Mouse (Mus musculus) thymus, postnatal 4 days (tissue): ENCODE measurements around the gene Rgs12.
A peak's percentile ranks its signal among the peaks of the same experiment; 100 is the strongest.

Source experiments
- DNase-seq: peaks from one replicate; pipeline ENCODE4 v3.0.0; 2021

Rgs12 gene

DNA sequence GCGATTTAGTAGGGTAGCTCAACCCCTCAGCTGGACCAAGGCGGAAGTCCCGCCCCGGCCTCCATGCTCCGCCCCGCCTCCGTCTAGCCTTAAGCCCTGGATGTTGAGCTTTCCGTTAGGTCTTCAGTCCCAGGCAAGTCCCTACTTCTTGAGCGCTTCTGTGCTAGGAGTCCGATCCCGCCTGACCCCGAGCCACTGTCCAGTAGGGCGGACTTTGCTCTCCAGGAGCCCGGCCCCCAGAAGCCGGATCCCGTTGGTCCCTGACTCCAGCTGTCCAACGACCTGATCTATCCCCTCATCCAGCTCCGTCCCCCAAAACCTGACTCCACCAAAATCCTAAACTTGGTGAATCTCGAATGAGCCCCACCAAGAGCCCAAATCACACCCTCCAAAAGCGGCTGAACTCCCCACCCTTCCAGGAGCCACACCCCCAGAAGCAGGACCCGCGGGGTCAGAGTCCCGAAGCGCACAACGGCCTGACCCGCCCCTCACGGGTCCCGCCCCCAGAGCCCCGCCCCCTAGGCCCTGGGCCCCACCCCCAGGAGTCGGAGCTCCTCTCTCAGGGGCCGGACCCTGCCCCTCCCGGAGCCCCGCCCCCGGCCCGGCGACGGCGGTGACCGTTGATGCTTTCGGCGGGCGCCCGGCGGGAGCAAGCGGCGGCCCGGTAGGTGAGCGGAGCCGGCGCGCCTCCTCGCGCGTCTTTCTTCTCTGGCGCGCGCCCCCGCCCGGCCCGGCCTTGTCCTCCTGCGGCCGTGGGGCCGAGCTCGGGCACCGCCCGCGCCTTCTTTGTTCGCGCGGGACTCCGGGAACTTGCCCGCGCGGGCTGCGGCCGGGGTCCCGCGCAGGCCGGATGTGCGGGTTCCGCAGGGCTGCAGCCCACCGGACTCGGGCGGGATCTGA lies at the start of gene Rgs12:
Rgs12 (plus strand) TSS at position 585 of the 900 bp plus-strand sequence.
- peak; percentile 89 for DNase-seq

DNA sequence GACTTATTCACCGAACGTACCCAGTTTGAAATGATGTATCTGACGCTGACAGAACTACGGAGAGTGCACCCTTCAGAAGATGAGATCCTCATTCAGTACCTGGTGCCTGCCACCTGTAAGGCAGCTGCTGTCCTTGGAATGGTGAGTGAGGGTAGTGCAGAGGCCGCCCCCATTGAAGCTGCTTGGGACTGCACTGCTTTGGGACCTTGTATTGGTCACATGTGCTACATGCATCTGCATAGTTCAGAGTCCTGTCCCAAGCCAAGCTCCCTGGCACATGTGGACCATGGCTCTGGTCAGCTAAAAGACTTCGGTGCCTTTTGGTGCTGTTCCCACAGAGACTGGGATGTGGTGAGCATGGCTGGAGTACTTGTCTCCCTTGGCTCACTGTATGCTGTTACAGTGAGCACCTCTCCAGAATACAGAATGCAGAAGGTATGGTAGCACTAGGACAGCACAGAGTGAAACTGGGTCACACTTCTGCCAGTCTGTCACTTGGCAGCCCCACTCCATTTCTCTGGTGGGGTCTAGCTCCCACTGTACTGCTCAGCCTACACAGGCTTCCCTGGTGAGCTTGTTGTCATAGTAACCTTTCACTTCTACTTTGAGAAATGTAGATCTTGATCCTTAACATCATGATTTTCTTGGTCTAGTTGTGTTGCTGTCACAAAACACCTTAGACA lies 49.3 kb upstream of the Rgs12 start:
- no peak for DNase-seq

DNA sequence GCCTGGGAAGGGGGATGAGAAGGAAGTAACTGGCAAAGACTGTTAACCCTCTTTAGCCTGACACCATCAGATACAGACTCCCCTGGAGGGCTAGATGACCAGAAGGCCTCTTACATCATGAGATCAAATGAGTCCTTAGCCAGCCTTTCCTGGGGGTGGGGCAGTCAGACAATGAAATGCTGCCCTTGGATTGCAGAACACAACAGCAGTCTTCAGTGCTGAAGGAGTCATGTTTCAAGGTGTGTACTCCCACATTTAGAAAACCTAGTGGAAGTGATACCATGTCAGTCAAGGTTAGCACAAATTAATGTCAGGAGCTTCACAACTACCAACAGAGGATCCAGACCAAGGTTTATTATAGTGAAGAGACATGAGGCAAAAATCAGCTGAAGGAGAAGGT lies 46.9 kb upstream of the Rgs12 start:
- no peak for DNase-seq

DNA sequence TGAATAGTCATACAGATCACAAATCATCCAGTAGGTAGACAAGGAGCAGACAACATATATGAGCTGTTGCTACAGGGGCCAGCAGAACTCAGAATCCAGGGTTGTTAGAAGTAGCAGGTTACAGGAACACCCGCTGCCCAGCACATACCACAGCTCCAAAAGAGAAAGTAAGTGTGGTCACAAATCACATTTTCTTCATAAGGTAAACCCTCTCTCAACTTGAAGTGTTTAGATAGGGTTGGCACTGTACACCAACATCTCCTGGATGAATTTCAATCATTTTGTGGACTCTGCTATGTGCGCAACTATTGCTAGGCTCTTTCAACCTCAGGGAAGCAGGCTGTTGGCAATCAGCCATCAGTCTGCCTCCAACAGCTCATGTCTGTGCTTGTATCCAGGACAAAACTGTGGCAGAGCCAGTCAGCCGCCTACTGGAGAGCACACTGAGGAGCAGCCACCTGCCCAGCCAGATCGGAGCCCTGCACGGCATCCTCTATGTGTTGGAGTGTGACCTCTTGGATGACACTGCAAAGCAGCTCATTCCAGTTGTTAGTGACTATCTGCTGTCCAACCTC lies 46.3 kb upstream of the Rgs12 start:
- DNase-seq = no peak

DNA sequence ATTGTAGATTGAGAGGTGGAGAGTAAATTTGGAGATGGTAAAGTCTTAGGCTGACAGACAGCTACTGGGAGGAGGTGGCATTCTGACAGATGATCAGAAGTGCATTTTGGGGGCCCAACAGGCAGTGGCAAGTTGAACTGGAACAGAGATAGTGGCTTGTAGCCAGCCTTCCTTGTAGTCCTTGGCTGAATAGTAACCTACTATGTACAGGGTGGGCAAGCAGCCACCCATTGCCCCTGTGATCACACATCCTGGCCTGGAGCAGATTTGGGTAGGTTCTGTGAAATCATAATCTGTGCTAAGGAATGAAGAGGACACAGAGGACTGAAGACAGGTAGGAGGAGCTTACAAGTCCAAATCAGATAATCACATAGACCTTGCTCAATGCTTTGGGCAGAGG lies 44.8 kb upstream of the Rgs12 start:
- no peak for DNase-seq

DNA sequence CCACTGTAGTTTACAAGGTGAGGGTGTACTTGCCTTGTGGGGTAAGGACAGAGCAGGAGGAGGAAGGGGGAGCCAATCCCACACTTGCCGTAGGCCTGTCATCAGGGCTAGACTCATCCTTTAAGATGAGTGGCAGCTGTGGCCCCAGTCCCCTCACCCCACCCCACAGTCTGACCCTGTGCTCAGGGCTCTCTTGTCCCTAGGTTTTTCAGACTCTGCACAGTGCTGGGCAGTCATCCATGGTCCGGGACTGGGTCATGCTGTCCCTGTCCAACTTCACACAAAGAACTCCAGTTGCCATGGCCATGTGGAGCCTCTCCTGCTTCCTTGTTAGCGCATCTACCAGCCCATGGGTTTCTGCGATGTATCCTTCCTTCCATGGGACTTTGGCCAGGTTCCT lies 42.0 kb upstream of the Rgs12 start:
- DNase-seq = no peak

DNA sequence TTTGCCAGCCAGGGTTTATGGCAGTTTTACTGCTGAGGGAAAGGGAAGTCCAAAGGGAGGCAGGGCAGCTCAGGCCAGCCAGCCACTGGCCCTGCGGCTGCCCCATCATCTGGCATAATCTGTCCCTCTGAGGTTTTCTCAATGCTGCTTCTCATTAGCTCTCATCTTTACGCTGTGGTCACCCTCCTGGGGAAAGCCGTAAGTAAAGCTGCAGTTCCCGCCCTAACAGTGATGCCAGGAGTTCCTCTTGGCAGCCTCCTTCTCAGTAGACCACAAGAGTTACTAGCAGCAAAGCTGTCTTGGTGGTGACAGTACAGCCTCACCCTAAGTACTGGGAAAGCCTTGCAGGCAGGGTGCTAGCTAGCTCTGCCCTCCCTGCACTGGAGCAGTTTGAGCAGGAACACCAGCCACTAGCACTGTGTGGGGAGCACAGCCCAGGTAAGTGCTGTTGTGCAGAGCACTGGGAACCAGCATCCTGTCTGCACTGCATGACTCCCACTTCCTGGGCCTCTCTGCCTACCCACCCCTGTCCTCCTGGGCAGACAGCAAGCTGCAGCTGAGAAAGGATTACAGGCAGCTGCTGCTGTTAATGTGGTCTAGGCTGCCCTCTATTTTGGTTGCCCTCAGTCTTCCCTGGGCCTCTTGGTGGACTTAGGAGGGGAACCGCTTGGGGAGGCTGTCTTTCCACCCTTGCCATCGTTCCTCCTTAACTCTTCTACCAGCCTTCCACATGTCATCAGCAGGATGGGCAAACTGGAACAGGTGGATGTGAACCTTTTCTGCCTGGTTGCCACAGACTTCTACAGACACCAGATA lies 41.1 kb upstream of the Rgs12 start, which contains the start of gene Msantd1:
Msantd1 (plus strand) TSS at position 103 of the 816 bp plus-strand sequence.
- DNase-seq = peak; percentile 65

DNA sequence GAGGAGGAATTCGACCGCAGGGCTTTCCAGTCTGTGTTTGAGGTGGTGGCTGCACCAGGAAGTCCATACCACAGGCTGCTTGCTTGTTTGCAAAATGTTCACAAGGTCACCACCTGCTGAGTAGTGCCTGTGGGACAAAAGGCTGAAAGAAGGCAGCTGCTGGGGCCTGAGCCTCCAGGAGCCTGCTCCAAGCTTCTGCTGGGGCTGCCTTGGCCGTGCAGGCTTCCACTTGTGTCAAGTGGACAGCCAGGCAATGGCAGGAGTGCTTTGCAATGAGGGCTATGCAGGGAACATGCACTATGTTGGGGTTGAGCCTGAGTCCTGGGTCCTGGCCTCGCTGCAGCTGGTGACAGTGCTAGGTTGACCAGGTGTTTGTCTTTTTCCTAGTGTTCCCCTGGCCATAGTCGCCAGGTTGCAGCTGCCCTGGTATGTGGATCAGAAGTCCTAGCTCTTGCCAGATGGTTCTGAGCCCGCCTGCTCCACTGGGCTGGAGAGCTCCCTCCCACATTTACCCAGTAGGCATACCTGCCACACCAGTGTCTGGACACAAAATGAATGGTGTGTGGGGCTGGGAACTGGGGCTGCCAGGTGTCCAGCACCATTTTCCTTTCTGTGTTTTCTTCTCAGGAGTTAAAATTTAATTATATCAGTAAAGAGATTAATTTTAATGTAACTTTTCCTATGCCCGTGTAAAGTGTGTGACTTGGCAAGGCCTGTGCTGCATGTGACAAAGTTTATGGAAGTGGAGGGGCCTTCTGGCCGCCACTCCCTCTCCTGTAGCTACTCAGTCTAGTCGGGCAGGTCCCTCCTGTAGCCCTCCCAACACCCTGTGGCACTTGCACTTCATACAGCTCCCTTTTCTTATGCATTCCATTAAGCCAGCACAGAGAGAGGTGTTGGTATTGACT lies 40.3 kb upstream of the Rgs12 start:
- peak; percentile 64 for DNase-seq

DNA sequence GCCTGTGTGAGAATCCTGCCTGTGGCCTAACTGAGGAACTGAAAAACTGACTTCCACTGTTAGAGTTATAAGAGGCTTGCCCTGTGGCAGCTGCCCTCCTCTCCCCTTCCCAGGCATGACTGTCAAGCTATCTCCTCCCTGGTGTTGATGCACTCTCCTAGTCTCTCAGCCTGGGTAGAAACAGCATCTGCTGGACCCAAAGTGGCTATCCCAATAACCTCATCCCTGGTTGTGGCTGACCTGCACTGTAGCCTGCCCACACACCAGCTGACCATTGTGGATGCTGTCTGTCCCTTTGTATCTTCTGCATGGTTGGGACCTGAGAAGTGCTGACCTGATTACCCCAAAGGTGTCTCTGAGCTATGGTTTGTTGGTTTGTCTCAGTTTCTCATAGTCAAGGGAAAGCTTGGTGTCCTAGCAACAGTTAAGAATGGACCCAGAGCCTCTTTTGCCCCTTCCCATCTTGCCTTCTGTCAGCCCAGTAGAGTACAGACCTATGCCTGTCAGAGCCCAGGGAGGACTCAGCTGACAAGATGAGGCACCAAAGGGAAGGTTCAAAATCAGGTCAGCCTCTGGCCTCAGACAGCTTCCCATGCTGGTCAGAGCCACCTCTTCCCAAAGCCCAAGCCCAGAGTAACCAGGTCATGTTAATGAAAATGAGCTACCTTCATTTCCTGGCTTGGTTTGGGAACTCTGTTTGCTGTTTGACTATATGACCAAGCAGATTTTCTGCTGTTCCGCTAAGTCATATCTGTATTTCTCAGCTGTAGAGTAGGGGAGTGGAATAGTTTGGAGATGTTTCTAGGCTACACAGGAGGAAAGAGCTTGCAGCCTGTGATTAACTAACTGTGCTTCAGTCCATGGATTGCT lies 39.4 kb upstream of the Rgs12 start:
- DNase-seq = no peak

DNA sequence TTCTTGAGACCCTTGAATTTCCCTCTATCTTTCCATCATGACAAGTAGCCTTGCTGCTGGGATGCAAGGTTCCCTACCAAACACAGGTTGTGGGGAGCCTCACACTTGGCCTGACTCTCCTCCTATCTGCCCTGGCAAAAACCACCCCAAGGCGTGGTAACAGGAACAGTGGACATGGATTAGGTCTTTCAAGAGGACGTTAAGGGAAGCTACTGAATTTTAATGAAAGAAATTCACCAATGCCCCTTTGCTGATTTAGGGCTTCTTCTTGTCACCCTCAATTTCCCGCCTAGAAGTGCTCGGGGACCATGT lies 38.8 kb upstream of the Rgs12 start:
- DNase-seq = no peak

DNA sequence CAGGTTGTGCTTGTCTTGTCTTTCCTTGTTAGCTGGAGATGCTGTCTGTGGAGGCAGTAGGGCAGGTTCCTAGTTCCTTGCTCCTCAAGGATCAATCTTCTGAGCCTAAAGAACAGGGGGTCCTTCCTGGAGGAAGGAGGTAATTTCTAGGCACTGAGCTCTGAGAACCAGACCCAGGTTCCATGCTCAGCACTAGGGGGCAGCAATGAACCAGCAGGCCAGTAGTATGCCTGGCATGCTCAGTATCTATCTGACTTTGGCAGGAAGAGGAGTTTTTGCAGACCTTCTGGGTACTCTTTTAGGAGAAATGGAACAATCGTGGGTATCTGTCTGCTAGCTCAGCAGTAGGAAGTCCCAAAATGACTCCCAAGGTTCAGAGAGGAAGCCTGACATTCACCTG lies 33.4 kb upstream of the Rgs12 start:
- DNase-seq = peak; percentile 88

DNA sequence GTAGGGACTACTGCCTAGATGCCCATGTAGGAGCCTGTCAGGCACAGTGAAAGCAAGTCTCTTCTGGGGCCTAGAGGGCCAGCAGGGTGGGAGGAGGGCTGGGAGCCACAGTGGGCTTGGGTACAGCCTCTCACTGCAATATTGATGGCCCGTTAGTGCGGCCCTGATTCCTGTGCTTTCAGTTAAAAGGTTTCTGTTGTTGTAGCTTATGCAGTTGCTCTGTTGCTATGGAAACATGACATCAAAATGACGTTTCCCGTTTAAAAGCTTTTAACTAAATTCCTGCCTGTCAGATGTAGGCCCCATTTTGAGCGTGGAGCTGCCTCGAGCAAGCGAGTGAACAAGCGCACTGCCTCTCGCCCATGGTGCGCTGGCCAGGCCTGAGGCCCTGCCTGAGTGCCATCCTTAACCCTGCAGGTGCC lies 32.0 kb upstream of the Rgs12 start:
- DNase-seq = no peak

DNA sequence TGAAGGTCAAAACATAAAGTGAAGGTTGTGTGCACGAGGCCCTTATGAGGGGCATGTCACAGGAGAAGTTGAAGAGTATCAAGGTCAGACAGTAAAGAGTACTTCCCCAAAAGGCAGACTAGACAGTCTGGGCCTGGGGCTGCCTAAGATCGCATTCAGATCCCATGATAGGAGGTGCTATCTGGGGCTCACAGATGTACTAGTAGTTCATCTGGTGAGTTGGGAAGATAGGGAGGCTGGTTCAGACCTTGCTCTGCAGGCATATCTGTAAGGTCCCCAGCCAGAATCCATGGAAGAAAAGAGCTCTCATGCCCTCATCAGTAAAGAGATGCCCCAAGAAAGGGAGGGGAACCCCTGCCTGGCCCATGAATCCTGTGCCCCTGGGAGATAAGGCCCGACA lies 30.5 kb upstream of the Rgs12 start:
- DNase-seq = no peak

DNA sequence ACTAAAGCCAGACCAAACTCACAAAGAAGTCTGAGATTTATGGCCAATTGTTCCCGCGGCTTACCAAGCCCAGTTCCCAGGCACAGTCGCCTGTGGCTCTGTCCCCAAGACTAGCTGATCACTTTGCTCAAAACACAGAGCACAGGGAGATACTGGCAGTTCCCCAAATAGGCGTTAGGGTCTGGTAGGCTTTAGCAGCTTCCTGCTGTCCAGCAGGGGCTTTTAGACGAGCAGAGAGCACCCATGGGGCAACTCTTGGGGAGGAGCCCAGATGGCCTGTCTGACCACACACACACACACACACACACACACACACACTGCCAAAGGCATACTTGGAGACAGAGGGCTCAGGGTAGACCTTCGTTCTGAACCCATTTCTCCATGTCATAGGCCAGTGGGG lies 26.7 kb upstream of the Rgs12 start:
- no peak for DNase-seq

DNA sequence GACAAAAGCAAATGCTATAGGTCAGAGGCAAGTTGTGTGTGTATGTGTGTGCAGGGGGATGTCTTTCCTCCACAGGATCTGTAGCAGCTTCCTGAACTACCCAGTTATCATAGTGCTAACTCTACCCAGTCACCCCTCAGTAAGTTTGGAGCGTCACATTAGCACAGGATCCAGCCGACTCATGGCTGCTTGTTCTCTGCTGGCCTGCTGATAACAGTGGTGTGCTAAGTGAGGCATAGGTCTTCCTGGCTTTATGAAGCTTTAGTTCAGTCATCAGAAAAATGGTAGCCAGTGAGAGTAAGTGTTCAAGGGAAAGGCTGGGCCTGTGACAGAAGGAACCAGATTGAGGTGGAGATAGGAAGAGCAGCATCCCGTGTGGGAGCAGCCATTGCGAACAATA lies 25.3 kb upstream of the Rgs12 start:
- DNase-seq = no peak

DNA sequence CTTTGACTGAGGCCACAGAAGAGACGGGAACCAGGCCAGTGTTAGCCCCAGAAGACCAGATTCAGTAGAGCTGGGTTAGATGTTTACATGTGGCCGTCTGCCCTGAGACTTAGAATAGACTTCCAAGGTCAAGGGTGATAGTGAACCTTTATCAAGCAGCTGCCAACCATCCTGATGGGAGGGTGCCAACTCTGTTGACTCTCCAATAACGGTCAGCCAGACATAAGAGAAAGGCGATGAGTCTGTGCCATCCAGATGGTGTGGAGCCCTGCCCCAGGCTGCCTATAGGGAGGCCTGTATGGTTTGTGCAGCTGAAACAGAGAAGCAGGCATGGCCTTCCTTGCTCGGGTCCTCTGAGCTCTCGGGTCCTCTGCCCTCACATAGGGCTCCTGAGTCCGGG lies 24.7 kb upstream of the Rgs12 start:
- DNase-seq = no peak

DNA sequence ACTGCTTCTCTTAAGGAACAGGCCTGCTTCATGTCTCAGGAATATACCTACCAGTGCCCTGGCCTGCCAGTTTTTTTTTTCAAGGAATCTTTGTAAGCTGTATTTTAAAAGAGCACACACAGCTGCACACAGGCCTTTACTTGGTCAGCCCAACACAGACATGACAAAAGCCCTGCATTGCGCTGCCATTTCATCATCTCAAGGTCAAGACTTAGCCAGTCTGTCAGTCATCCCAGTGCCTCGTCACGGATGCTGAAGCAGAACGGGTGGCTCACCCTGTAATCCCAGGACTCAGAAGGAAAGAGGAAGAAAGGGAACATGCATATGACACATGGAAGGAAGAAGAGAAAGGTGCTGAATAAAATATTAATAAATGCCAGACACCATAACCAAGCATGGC lies 21.6 kb upstream of the Rgs12 start:
- DNase-seq = no peak

DNA sequence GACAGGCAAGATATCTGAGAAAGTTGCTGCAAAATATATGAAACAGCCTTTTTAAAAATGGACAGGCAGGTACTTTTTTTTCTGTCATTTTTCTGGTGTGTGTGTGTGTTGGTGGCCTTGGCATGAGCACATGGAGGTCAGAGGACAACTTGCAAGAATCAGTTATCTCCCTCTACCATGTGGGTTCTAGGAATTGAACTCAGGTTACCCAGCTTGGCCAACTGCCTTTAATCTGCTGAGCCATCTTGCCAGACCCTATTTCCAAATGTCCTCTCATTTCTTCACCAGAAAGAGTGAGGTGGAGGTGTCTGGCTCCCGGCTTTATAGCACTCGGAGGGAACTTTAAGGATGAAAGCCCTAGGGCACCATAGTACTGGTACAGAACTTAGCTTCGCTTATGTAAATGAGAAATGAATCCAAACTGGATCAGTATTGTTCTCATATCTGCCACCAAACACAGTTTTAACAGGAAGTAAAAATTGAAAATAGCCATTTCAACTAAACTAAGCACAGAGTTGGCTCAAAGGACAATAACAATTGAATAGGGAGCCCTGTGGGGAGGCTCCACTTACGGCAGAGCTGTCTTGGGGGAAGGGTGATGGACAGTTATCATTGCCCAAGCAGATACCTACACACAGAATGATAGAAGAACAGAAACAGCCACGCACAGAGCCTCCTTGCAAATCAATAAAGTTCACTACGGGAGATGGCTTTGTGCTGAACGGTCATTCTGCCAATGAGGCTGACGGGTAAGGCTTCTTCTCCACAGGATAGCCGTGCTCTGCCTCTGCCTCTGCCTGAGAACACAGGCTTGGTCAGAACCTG lies 18.9 kb upstream of the Rgs12 start:
- DNase-seq = no peak

DNA sequence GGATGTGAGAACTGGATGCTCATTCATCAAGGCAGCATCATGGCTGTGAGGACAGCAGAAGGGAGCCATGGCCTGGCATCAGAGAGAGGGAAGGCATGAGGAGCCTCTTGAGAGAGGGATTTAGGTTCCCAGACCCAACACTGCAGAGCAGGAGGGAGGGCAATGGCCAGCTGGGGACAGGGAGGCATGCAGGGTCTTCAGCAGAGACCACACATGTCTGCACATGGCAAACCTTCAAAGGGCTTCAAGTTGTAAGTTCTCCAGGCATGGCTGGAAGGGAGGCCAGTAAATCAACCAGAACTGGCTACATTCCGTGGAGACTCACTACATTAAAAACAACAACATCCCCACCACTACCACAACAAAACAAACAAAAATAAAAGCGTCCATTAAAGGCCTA lies 18.2 kb upstream of the Rgs12 start:
- no peak for DNase-seq
